Mouse (Mus musculus): ENCODE measurements at regions not wholly inside any gene's neighbourhood (a gene's known extent, or its start where the extent isn't known, plus 50 kb on each side); places are given as distances from the start of the nearest gene placed in this dataset.
"Not testable (repeated sequence)": the region's sequence is repeated elsewhere in the genome, so short reads cannot be mapped to it uniquely, and the experiment has no call there.

DNA sequence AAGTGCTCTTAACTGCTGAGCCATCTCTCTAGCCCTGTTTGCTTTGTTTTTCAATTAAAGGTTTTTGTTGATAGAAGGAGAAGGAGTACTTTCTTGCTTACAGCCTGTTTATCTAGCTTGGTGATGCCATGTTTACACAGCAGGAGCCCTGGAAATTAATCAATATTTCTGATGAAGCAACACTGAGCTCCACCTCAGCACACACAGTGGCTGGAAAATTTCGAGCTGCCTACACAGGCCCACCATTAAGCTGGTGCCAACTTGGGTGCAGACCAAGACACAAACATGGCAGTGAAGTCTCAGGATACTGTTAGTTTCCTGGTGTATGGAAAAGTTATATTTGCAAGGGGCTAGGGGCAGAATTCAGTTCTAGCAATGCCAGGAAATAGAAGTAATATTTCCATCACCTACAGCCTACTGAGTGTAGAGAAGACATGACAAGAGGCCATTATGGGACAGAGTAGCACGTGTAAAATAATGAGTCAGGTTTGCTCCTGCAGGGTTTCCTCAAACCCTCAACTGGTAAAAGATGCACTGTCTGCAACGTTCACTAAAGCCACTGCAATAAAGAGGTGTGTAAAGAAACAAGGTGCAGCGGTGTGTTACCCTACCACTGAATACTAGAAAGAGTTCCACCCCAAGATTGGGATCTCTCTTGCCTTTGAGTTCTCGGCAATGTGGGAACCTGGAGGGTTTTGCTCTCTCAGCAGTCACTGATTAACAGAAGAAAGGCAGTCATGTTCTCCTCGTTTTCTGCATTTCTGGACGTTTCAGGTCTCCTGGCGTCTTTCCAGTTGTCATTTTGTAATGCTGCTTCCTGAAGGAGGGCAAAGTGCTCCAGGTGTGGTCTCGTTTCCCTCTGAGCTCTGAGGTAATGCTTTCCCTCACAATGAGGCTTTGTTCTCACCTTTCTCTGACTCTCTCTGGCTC lies 108.8 kb upstream of the Fhl2 start:
- no peak for DNase-seq (ENCODE audit: extremely low read depth, low read depth, low spot score)

GRCm38 (mm10) chr1:43310711-43311695 lies 114.2 kb upstream of the Fhl2 start:
- no peak for DNase-seq (ENCODE audit: extremely low read depth, low read depth, low spot score)

- DNase-seq (ENCODE audit: extremely low read depth, low read depth, low spot score), result not testable (repeated sequence)
These were observed 119.5 kb upstream of the Fhl2 start for GRCm38 (mm10) chr1:43316331-43316730.

DNA sequence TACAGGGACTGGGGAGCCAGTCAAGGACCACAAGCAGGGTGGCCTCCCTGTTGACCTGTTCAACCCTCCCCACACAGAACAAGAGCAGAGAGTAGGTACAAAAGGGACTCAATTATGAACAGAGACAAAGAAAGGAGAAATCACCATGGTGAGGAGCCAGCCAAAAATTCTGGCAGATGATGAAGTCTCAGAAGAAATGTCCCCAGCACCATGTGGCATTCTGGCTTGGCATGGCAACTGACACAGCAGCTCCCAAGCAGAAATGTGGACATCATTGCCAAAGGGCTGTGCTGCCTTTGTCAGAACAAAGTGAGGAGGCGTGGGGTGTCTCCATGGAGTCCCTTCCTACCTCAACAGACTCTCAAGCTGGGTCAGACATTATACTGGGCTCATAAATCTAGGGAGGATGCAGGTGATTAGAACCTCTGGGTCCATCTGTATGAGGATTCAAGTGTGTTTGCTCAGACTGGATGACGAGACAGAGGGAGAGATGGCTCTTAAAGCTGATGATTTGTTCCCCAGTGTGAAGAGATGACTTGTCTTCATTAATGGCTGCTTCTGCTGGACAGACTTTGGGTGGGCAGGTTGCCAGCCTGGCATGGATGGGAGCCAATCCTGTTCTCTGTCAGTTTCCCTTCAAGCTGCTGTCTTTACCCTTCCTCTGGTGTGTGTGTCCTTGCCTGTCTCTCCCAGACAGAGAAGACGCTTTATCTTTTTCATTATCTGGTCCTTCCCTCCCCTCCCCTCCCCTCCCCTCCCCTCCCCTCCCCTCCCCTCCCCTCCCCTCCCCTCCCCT lies 120.5 kb upstream of the Fhl2 start:
- no peak for DNase-seq (ENCODE audit: extremely low read depth, low read depth, low spot score)

- not testable (repeated sequence) for DNase-seq (ENCODE audit: extremely low read depth, low read depth, low spot score)
These were observed 110.9 kb upstream of the Nck2 start for GRCm38 (mm10) chr1:43333488-43333887.

- DNase-seq (ENCODE audit: extremely low read depth, low read depth, low spot score), result no peak
These were observed 107.1 kb upstream of the Nck2 start for GRCm38 (mm10) chr1:43337168-43337784.

GRCm38 (mm10) chr1:43338096-43338915 lies 106.1 kb upstream of the Nck2 start:
- no peak for DNase-seq (ENCODE audit: extremely low read depth, low read depth, low spot score)

DNA sequence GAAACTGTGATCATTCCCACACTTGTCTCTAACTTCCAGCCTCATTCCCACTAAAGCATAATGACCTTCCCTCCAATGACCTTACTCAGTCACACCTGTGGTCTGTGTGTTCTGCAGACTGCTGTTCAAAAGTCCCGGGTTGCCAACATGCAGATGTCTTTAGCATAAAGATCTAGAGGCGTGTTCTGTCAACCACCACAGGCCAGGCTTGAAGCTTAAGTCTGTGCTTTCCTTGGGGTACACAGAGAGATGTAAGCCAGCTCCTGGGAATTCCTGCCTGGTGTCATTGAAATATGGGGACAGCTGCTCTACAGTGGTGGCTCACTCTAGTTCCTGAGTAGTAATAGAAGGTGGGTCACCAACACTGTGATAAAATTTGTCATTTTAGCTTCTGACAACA lies 101.5 kb upstream of the Nck2 start:
- no peak for DNase-seq (ENCODE audit: extremely low read depth, low read depth, low spot score)

- DNase-seq (ENCODE audit: extremely low read depth, low read depth, low spot score), result no peak
These were observed 101.0 kb upstream of the Nck2 start for GRCm38 (mm10) chr1:43343410-43343809.

DNA sequence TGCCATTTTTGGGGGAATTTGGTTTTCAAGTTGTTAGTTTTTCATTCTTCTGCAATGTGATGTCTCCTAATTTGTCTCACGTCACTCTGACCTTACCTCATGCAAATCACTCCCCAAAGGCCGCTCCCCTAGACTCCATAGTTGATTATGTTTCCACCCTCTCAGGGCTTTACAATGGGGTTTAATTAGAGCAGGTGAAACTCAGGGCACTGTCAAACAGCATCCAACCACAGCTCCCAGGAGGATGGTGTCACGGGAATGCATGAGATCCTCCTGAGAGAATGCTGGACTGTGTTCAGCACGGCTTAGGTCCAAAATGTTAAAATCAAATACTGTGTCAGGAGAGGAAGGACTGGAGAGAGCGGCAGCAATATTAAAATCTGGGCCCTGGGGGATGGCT lies 100.4 kb upstream of the Nck2 start:
- DNase-seq (ENCODE audit: extremely low read depth, low read depth, low spot score), result no peak

DNA sequence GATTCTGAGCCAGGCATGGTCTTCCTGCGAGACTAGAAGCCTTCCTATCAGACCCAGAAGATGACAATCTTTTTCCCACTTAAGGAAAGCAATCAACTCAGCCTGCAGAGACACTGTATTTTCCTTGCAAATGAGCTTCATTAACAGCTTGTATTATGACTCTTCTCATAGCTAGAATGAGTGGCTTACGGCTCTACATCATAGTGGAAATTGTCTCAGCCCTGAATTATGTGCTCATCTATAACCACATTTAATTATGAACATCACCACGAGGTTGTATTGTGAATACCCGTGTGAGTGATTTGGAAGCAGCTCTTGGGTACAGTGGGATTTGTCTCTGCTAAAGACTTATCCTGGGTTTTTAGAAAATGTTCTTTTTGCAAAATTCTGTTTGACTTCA lies 97.2 kb upstream of the Nck2 start:
- DNase-seq (ENCODE audit: extremely low read depth, low read depth, low spot score), result no peak

DNA sequence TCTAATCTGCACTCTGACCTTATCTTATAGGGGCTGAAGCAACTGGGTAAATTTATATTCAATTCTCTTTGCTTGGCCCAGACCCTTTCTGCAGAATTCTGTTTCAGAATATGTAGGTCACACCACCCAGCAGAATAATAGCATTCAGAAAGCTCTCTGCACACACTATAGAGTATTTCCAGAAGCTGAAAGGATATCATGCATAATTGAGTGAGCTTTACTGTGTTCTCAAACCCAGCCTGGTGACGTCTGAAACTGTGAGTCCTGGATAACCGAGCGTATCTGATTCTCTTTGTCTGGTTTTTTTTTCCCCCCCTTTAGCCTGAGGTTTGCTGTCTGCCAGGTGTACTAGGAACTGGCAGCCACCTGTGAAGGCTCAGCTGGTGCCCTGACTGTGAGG lies 94.4 kb upstream of the Nck2 start:
- DNase-seq (ENCODE audit: extremely low read depth, low read depth, low spot score), result no peak

DNA sequence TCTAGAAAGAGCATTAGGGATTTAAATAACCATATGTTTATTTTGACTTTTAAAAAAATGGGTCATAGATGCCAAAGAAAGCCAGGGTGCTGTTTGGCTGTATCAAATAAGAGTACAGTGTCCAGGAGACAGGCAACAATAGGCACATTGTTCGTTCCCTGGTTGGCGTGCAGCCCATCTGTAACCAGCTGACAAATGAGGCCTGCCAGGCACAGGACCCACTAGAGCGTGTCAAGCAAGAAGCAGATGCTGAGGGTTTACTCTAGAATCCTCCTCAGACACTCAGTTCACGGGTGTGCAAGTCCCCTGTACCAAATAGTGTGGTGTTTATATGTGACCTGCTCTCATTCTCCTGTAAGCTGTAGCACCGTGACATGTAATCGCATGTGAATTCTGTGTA lies 86.2 kb upstream of the Nck2 start:
- no peak for DNase-seq (ENCODE audit: extremely low read depth, low read depth, low spot score)

DNA sequence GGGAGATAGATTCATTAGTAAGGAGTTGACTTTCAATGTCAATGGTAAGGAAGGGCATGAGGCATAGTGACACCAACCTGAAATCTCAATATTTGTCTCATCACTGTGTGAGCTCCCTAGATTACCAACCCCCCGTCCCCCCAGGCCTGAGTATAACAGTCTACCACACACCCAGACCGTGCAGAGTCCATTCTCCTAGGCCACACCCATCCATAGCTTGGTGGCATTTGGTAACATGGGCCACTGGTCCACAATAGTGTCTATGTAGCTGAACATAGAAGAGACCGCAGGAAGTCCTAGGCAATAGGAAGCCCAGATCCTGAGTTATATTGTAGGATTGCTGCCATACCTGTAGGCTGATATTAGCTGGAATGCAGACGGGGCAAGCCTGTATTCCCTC lies 84.7 kb upstream of the Nck2 start:
- no peak for DNase-seq (ENCODE audit: extremely low read depth, low read depth, low spot score)

GRCm38 (mm10) chr1:43360291-43360690 lies 84.1 kb upstream of the Nck2 start:
- DNase-seq (ENCODE audit: extremely low read depth, low read depth, low spot score), result no peak

- DNase-seq (ENCODE audit: extremely low read depth, low read depth, low spot score), result no peak
These were observed 83.6 kb upstream of the Nck2 start for GRCm38 (mm10) chr1:43360741-43361140.

DNA sequence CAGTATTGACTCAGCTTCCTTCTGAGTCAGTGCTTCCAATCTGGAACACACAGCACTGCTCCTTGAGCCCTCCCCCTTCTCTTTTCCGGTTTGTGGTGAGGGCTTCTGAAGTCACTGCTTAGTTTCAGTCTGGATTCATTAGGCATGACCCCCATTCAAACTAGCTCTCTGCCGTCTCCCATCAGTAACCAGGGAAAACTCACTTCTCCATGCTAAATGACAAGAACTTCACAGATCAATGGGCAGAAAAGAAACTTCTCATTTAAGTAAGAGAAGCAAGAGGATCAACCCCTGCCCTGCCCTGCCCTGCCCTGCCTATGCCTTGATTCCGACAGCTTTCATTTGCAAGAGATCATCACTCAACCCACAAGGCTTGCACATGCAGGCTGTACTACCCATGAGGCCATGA lies 82.9 kb upstream of the Nck2 start:
- DNase-seq (ENCODE audit: extremely low read depth, low read depth, low spot score), result no peak

GRCm38 (mm10) chr1:43362136-43362535 lies 82.2 kb upstream of the Nck2 start:
- DNase-seq (ENCODE audit: extremely low read depth, low read depth, low spot score), result no peak

DNA sequence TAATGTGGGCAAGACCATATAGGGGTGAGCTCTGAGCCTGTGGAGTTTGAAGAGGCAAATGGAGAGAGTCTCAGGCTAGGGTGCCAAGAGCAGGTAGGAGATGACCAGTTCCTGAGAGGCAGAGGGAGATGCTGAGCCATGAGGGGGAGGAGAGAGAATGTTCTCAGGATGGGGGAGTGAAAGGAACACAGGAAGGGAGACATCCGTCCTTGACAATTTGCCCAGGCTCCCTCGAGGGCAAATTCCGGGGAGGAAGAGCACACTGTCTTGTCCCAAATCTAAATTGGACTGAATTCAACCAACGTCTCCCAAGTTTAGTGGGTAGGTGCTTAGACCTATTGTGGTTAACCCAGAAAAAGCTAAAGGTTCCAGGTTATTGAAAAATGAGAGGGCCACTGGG lies 81.2 kb upstream of the Nck2 start:
- DNase-seq (ENCODE audit: extremely low read depth, low read depth, low spot score), result no peak

DNA sequence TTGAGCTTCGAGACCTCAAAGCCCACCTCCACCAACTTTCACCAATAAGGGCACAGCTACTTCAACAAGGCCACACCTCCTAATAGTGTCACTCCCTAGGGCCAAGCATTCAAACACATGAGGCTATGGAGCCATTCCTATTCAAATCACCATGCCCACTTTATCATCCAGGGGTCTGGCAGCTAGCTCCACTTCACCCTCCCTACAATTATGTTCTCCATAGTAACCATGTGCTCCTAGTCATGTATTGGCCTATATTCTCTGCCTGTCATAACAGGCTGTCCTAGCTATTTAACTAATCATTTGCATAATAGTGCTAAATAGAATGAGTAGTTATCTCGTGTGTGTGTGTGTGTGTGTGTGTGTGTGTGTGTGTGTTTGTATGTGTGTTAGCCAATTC lies 77.9 kb upstream of the Nck2 start:
- no peak for DNase-seq (ENCODE audit: extremely low read depth, low read depth, low spot score)

Measured in fat pad, adult 2 months (tissue).